Mouse (Mus musculus) midbrain, embryonic 15.5 days (tissue): Measurements from ENCODE around the gene Pqlc2. TPM values are rescaled to one million over a fixed set of nuclear protein-coding genes. Genes with fewer than 3 reads are reported as not detected.

Source experiments
- ATAC-seq: fragments of 200-750 bp; cut with Nextera tagmentation; replicated peaks from 2 replicates; pipeline ENCODE4 v1.8.0; 2017; ENCODE audit warnings: moderate TSS enrichment
- H3K27ac ChIP-seq: fragments of 300-500 bp; sonication (generic); 2 replicates; pipeline ENCODE4 v1.5.1; 2015; ENCODE audit warnings: mild to moderate bottlenecking, inconsistent platforms
- H3K27me3 ChIP-seq: fragments of 300-500 bp; sonication (generic); replicated peaks from 2 replicates; pipeline ENCODE4 v1.6.1; 2015; ENCODE audit warnings: inconsistent platforms
- H3K36me3 ChIP-seq: fragments of 300-500 bp; sonication (generic); replicated peaks from 2 replicates; pipeline ENCODE4 v1.6.1; 2015; ENCODE audit warnings: inconsistent platforms
- H3K4me1 ChIP-seq: fragments of 300-500 bp; sonication (generic); 2 replicates; pipeline ENCODE4 v1.6.1; 2015; ENCODE audit warnings: inconsistent platforms
- H3K4me2 ChIP-seq: fragments of 300-500 bp; sonication (generic); 2 replicates; pipeline ENCODE4 v1.6.1; 2015; ENCODE audit warnings: inconsistent platforms, mild to moderate bottlenecking, moderate library complexity
- H3K4me3 ChIP-seq: fragments of 300-500 bp; sonication (generic); 2 replicates; pipeline ENCODE4 v1.5.1; 2015; ENCODE audit warnings: mild to moderate bottlenecking, inconsistent platforms
- H3K9ac ChIP-seq: fragments of 300-500 bp; sonication (generic); 2 replicates; pipeline ENCODE4 v1.6.1; 2015; ENCODE audit warnings: mild to moderate bottlenecking, inconsistent platforms
- H3K9me3 ChIP-seq: fragments of 300-500 bp; sonication (generic); 2 replicates; pipeline ENCODE4 v1.6.1; 2016; ENCODE audit warnings: inconsistent platforms
- WGBS: fragments of 180-500 bp; shearing (Covaris S2); methylation state at CpG from one replicate; pipeline ENCODE4 v1.1.7; 2015; ENCODE audit warnings: mixed read lengths; 5-methylcytosine and 5-hydroxymethylcytosine counted together
- polyA plus RNA-seq: library from polyadenylated mRNA; unstranded; fragments of >200 nt; fragmentation: Nextera tagmentation; extraction: Ambion mirVana; gene quantifications from 2 replicates; pipeline ENCODE4 v1.2.1, GENCODE M21; 2015

Pqlc2 gene
- polyA plus RNA-seq, 1 experiment from 2014 or later: 16.3 TPM

DNA sequence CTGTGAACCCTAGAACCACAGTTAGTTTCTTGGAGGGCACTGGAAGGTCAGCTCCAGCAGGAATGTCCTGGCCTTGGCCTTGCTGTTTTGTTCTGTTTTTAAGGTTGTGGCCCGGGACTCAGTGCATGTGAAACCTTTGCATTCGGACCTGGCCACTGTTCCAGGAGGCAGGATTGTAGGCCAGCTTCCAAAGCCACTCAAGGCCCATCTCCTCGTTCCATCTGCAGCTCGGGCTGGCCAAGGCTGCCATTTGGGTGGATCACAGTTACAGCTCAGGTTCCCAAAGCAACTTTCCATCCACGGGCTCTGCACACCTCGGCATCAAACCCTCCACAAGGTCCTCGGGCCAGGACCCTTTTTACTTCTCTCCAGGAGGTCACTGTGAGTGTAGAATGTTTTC is 35.9 kb downstream of the Pqlc2 start:
- H3K36me3 ChIP-seq: no peaks in the 10 kb centered on the region
- no peak overlapping the region for H3K27ac ChIP-seq
- no peak overlapping the region for H3K9ac ChIP-seq
- no peaks in the 10 kb centered on the region for H3K9me3 ChIP-seq
- H3K27me3 ChIP-seq: no peaks in the 10 kb centered on the region
- no peaks in the 10 kb centered on the region for H3K4me1 ChIP-seq
- no peak overlapping the region for H3K4me2 ChIP-seq
- WGBS: 93% methylated on average over 7 of the region's 7 CpGs
- ATAC-seq: no peak
- no peak overlapping the region for H3K4me3 ChIP-seq

GRCm38 (mm10) chr4:139272951-139273680 is 37.4 kb downstream of the Pqlc2 start:
- no peak for ATAC-seq
- H3K27me3 ChIP-seq: no peaks in the 10 kb centered on the region
- no peak overlapping the region for H3K9ac ChIP-seq
- H3K4me1 ChIP-seq: no peaks in the 10 kb centered on the region
- no peak overlapping the region for H3K4me3 ChIP-seq
- H3K36me3 ChIP-seq: no peaks in the 10 kb centered on the region
- WGBS: 94% methylated on average over 10 of the region's 10 CpGs
- no peak overlapping the region for H3K4me2 ChIP-seq
- no peaks in the 10 kb centered on the region for H3K9me3 ChIP-seq
- H3K27ac ChIP-seq: no peak overlapping the region

DNA sequence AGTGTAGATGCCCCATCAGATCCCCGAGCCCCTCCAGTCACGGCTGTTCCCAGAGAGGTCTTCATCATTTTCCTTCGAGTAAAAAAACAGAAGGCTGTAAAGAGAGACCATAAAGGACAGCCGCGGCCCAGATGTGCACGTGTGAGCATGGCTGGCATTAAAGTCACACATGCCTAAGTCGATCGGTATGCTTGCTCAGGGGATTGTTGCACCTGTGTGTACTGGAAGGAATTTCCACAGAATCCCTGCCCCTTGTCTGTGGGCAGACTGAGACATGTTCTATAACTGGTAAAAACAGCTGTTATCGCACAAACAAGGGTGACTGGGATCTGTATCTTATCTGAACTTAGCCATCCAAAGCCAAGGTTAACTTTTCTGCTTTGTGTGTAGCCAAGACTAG is 38.9 kb downstream of the Pqlc2 start:
- no peaks in the 10 kb centered on the region for H3K9me3 ChIP-seq

GRCm38 (mm10) chr4:139270168-139270567 is 40.3 kb downstream of the Pqlc2 start:
- H3K9ac ChIP-seq: no peak overlapping the region
- ATAC-seq: no peak
- no peaks in the 10 kb centered on the region for H3K4me1 ChIP-seq
- H3K9me3 ChIP-seq: no peaks in the 10 kb centered on the region
- H3K36me3 ChIP-seq: no peaks in the 10 kb centered on the region
- WGBS: 90% methylated on average over 3 of the region's 3 CpGs
- no peaks in the 10 kb centered on the region for H3K27me3 ChIP-seq
- no peak overlapping the region for H3K4me2 ChIP-seq
- H3K27ac ChIP-seq: no peak overlapping the region
- no peak overlapping the region for H3K4me3 ChIP-seq

More for the DNA sequence above, 38.9 kb downstream of the Pqlc2 start:
- no peaks in the 10 kb centered on the region for H3K27me3 ChIP-seq
- no peak overlapping the region for H3K4me3 ChIP-seq
- no peak for ATAC-seq
- no peak overlapping the region for H3K27ac ChIP-seq
- 93% methylated on average over 9 of the region's 9 CpGs for WGBS
- no peak overlapping the region for H3K4me2 ChIP-seq
- H3K4me1 ChIP-seq: no peaks in the 10 kb centered on the region
- no peaks in the 10 kb centered on the region for H3K36me3 ChIP-seq
- H3K9ac ChIP-seq: no peak overlapping the region

DNA sequence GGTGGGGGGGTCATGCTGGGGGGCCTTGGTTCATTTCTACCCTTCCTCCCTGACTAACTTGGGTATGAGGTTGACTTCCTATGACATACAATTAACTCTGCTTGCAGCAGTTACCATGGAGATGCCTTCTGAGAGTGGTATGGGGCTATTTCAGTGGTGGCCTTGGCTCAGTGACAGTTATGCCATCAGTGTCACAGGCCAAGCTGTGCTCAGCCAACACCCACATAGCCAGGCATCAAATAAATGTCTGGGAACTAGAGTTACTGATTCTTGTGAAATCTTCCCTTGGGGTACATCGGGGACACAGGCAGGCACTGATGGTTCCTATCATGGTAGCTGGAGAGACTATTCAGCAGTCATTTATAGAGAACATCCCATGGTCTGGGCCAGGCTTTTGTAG is 42.3 kb downstream of the Pqlc2 start:
- no peaks in the 10 kb centered on the region for H3K4me1 ChIP-seq
- H3K9ac ChIP-seq: no peak overlapping the region
- no peak for ATAC-seq
- H3K4me2 ChIP-seq: no peak overlapping the region
- H3K36me3 ChIP-seq: no peaks in the 10 kb centered on the region
- no peak overlapping the region for H3K27ac ChIP-seq
- no peak overlapping the region for H3K4me3 ChIP-seq
- no peaks in the 10 kb centered on the region for H3K9me3 ChIP-seq
- 88% methylated on average over 1 of the region's 1 CpGs for WGBS
- no peaks in the 10 kb centered on the region for H3K27me3 ChIP-seq

DNA sequence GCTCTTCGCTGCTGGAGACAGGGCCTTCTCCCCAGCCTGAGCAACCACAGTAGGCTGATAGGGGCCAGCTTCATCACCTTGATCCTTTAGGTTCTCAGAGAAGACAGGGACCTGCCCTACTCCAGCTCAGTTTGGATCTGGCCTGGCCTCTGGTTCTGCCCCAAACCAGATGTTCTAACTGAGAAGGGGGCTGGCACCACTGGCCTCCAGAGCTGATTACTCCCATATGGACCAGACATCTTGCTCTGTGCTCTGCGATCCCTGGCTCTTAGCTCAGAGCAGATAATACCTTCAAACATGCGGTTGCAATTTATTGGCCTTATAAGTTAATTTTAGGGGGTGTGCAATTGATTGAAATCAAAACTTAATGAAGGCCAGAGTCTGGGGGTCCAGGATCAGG is 43.2 kb downstream of the Pqlc2 start:
- Histone ChIP-seq H3K4me1 (no peaks in the 10 kb centered on the region), H3K9me3 (no peaks in the 10 kb centered on the region), H3K4me2 (no peak overlapping the region), H3K27ac (no peak overlapping the region), H3K36me3 (no peaks in the 10 kb centered on the region), H3K9ac (no peak overlapping the region), H3K4me3 (no peak overlapping the region), H3K27me3 (no peaks in the 10 kb centered on the region)
- no peak for ATAC-seq
- WGBS: 92% methylated on average over 3 of the region's 3 CpGs

- Histone ChIP-seq H3K27ac (no peak overlapping the region), H3K4me3 (no peak overlapping the region), H3K36me3 (peaks cover 5% of the 10 kb centered on the region; the same call in 1 of the 2 replicates), H3K4me2 (no peak overlapping the region), H3K9ac (no peak overlapping the region), H3K27me3 (no peaks in the 10 kb centered on the region), H3K9me3 (no peaks in the 10 kb centered on the region), H3K4me1 (no peaks in the 10 kb centered on the region)
- no peak for ATAC-seq
- 78% methylated on average over 7 of the region's 7 CpGs for WGBS
Measured at GRCm38 (mm10) chr4:139266500-139266865, 44.0 kb downstream of the Pqlc2 start.

DNA sequence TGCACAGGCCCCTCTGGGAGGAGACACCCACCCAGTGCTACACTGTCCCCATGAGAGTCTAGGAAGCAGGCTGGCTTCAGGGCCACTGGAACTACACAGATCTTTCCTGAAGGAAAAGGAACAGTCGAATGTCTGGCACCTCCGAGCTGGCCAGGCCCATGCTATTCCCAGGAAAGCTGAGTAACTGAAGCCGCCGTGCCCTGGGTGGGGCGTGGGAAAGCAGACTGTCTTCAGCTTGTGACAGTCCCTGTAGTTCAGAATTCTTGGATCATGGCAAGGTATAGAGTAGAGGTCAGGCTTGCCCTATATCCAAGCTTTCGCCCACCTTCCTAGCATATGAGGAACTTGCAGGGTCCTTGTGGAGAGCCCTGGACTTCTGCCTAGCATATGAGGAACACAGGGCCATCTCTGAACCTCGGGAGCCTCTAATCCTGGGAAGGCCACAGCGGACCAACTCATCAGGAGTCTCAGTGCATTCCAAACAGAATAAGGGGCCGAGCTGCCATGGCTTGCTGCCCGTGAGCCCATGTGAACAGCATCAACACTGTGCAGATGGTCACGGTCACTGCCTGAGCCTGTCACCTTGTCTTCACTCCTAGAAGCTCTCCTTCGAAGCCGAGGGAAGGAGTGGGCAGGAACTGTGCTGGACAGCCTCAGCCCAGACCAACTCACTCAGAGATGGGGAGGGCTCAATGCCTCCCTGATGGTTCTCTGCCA is 44.6 kb downstream of the Pqlc2 start:
- 85% methylated on average over 13 of the region's 13 CpGs for WGBS
- H3K27ac ChIP-seq: no peak overlapping the region
- H3K36me3 ChIP-seq: peaks cover 5% of the 10 kb centered on the region; the same call in 1 of the 2 replicates

GRCm38 (mm10) chr4:139262981-139263380 is 47.5 kb downstream of the Pqlc2 start:
- no peak overlapping the region for H3K27ac ChIP-seq
- no peak overlapping the region for H3K9ac ChIP-seq
- no peak overlapping the region for H3K4me3 ChIP-seq
- no peaks in the 10 kb centered on the region for H3K9me3 ChIP-seq
- no peaks in the 10 kb centered on the region for H3K27me3 ChIP-seq
- WGBS: 86% methylated on average over 6 of the region's 6 CpGs
- peaks cover 10% of the 10 kb centered on the region; the same call in 1 of the 2 replicates for H3K36me3 ChIP-seq
- no peak for ATAC-seq
- H3K4me2 ChIP-seq: no peak overlapping the region
- no peaks in the 10 kb centered on the region for H3K4me1 ChIP-seq

More for the DNA sequence above, 44.6 kb downstream of the Pqlc2 start:
- Histone ChIP-seq H3K4me2 (no peak overlapping the region), H3K4me1 (no peaks in the 10 kb centered on the region), H3K9ac (no peak overlapping the region), H3K4me3 (no peak overlapping the region), H3K27me3 (no peaks in the 10 kb centered on the region), H3K9me3 (no peaks in the 10 kb centered on the region)
- ATAC-seq: no peak

GRCm38 (mm10) chr4:139259302-139259871 is 51.1 kb downstream of the Pqlc2 start:
- no peak for ATAC-seq
- Histone ChIP-seq H3K9ac (no peak overlapping the region), H3K4me1 (no peaks in the 10 kb centered on the region), H3K4me2 (no peak overlapping the region), H3K27me3 (no peaks in the 10 kb centered on the region), H3K4me3 (no peak overlapping the region), H3K36me3 (peaks cover 10% of the 10 kb centered on the region; the same call in 1 of the 2 replicates), H3K27ac (no peak overlapping the region), H3K9me3 (no peaks in the 10 kb centered on the region)
- WGBS: 85% methylated on average over 11 of the region's 11 CpGs

GRCm38 (mm10) chr4:139258621-139259301 is 51.7 kb downstream of the Pqlc2 start:
- Histone ChIP-seq H3K4me3 (no peak overlapping the region), H3K27ac (no peak overlapping the region), H3K9me3 (no peaks in the 10 kb centered on the region), H3K36me3 (peaks cover 10% of the 10 kb centered on the region; the same call in 1 of the 2 replicates), H3K4me1 (no peaks in the 10 kb centered on the region), H3K9ac (no peak overlapping the region), H3K27me3 (no peaks in the 10 kb centered on the region), H3K4me2 (no peak overlapping the region)
- no peak for ATAC-seq
- WGBS: 93% methylated on average over 6 of the region's 6 CpGs

DNA sequence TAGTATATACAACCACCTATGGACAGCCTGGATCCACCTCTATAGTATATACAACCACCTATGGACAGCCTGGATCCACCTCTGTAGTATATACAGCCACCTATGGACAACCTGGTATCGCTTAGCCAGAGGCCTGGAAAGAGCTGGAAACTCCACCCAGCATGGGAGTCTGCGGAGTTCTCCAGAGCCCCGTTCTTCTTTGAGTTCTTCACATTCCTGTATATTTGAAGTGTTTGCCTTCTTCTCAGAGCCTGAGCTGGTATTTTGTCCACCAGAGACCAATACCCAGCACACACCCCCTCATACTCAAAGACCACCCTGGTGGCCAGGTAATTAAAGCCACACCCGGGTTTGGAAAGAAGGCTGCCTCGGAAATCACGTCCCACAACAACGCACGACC is 53.8 kb downstream of the Pqlc2 start:
- WGBS: 96% methylated on average over 8 of the region's 8 CpGs
- 0 out of 2 replicates have a peak, but pooled peaks cover 5% of the 10 kb centered on the region for H3K36me3 ChIP-seq
- no peak for ATAC-seq
- no peaks in the 10 kb centered on the region for H3K9me3 ChIP-seq
- H3K27ac ChIP-seq: no peak overlapping the region
- no peak overlapping the region for H3K9ac ChIP-seq
- H3K4me3 ChIP-seq: no peak overlapping the region
- no peak overlapping the region for H3K4me2 ChIP-seq
- peaks cover 2% of the 10 kb centered on the region for H3K4me1 ChIP-seq
- no peaks in the 10 kb centered on the region for H3K27me3 ChIP-seq
